Mouse (Mus musculus): ENCODE results near the gene Foxn3.

DNA sequence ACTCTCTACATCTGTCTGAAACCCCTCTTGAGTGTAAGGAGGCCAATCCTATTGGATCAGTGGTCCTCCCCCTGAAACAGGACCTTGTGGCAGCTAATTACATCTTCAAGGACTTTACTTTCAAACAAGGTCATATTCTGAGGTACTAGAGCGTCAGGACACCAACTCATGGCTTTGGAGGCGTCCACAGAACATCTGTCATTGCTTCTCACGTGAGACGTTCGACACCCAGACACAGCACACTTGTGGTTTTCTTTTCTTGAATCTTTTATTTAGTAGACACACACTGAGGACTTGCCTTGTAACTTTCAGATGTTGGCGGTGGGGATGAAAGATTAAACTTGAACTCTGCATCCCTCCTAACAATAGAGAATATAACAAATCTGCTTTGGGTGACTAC, 265.1 kb downstream of the Foxn3 start:
- no peak for TF ChIP-seq CTCF (IDR thresholded peaks at IDR 0.05)
- TF ChIP-seq EP300 (IDR thresholded peaks at IDR 0.05): no peak
